Mouse (Mus musculus): ENCODE measurements at regions not wholly inside any gene's neighbourhood (a gene's known extent, or its start where the extent isn't known, plus 50 kb on each side); places are given as distances from the start of the nearest gene placed in this dataset.

DNA sequence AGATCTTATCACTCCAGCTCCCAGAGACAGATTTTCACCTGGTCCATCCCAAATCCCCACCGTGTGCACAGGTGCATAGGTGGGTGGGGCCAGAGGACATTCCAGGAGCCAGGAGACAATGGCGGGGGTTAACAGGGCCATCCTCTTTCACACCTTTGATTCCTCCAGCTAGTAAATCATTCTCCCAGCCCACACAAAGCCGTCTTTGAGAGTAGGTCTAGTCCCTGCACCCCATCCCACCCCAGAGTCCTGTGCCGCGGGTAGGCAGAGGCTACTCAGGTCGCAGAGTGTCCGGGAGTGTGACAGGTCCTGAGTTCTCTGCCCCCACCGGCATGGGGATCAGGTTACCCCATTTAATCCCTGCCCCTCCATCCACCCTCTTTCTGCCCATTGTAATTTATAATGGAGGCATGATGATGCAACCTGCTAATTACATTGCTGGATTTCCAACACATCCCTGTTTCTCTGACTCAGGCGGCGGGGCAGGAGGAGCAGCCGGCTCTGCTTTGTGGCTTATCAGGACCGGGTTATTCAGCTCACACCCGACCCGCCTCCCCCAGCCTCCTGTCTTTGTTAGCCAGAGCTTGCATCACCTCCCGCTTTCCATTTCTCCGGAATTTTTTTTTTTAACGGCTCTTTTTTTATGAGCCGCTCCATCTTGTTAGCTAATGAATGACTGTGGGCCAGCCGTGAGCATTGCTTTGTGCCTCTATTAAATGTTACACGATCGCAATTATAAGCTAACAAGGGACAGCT, 139.7 kb upstream of the 1600014C23Rik start:
- peaks cover 46% of the 10 kb centered on the region for H3K27me3 ChIP-seq (ENCODE audit: insufficient read depth, low read length)
- TF ChIP-seq CTCF (conservative IDR thresholded peaks at IDR 0.05; ENCODE audit: low read length) (no peak), POU5F1 (IDR thresholded peaks at IDR 0.05; ENCODE audit: borderline replicate concordance, low read length) (no peak), NANOG (IDR thresholded peaks at IDR 0.05; ENCODE audit: borderline replicate concordance, low read length) (no peak)
- H3K36me3 ChIP-seq (ENCODE audit: insufficient read depth, low read length): no peaks in the 10 kb centered on the region
- H3K9me3 ChIP-seq (ENCODE audit: low read length): peaks cover 3% of the 10 kb centered on the region
- H3K4me1 ChIP-seq (replicated peaks; ENCODE audit: low read depth, low read length): peaks cover 47% of the 10 kb centered on the region
- H3K4me3 ChIP-seq (replicated peaks; ENCODE audit: low read length): peak overlapping the region; percentile 21

DNA sequence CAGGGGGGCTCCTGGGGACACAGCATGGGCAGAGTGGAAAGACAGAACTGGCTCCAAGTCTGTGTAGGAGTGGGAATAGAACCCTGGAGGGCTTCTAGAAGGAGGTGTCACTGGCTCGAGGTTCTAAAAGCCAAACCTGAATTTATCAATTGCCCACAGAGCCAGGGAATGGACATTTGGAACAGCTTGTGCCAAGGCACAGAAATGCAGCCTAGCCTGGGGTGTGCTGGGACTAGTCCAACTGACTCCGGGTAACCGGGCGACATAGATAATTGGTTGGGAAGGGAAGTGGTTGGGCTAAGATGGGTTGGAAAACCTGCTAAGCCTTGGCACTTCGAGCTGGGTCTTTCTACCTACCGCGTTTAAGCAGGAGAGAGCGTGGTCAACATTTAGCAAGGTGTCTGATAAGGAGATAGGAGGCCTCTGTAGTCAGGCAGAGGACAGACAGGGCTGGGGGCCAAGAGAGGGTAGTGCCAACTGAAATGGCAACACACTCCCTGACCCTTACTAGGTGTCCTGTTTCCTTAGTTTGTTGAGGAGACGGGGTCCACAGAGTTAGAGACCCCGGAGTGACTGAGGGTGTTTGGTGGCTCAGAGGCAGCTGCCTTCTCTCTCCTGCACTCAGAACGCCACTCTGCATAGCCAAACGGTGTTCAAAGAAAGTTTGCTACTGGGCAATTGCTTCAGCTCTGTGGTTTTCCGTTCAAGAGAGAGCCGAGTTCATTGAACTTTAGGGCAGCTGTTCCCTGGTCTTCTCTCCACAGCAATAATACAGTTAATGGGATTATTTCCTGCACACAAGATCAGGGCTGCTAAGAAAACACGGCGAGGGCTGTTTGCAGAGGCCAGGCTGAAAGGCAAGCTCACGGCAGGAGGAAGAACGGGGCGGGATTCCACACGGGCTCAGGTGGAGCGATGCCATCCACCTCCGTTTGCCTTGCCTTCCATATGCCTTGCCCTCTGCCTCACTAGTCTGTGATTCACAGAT, 138.3 kb upstream of the 1600014C23Rik start:
- no peak for TF ChIP-seq NANOG (IDR thresholded peaks at IDR 0.05; ENCODE audit: borderline replicate concordance, low read length)
- TF ChIP-seq CTCF (conservative IDR thresholded peaks at IDR 0.05; ENCODE audit: low read length): no peak
- no peak for TF ChIP-seq POU5F1 (IDR thresholded peaks at IDR 0.05; ENCODE audit: borderline replicate concordance, low read length)
- Histone ChIP-seq H3K4me1 (replicated peaks; ENCODE audit: low read depth, low read length) (peaks cover 59% of the 10 kb centered on the region), H3K9me3 (ENCODE audit: low read length) (no peaks in the 10 kb centered on the region; the same call in 1 of the 2 replicates), H3K27me3 (ENCODE audit: insufficient read depth, low read length) (peaks cover 43% of the 10 kb centered on the region), H3K36me3 (ENCODE audit: insufficient read depth, low read length) (no peaks in the 10 kb centered on the region), H3K4me3 (replicated peaks; ENCODE audit: low read length) (0 out of 2 replicates have a peak overlapping the region, but pooled peaks have one; percentile 23)

DNA sequence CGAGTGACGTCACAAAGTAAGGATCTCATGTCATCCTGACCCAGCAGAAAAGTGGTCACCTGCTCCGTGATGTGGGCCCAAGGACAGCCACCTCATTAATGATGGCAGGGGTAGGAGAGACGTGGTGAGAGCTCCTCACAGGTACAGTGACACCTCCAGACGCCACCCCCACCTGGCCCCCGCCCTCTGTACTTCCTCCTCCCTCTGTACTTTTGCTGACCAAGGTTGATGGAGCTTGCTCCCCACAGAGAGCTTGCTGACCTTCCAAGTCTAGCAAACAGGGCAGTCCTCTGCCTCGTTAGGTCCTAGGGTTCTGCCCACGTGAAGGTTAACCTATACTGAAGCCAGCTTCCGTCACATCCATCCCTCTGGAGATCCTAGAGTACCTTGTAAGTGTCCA, 137.4 kb upstream of the 1600014C23Rik start:
- Histone ChIP-seq H3K9me3 (ENCODE audit: low read length) (no peaks in the 10 kb centered on the region; the same call in 1 of the 2 replicates), H3K4me1 (replicated peaks; ENCODE audit: low read depth, low read length) (peaks cover 68% of the 10 kb centered on the region), H3K36me3 (ENCODE audit: insufficient read depth, low read length) (no peaks in the 10 kb centered on the region), H3K27me3 (ENCODE audit: insufficient read depth, low read length) (peaks cover 47% of the 10 kb centered on the region), H3K4me3 (replicated peaks; ENCODE audit: low read length) (no peak overlapping the region)
- TF ChIP-seq CTCF (conservative IDR thresholded peaks at IDR 0.05; ENCODE audit: low read length): no peak
- no peak for TF ChIP-seq POU5F1 (IDR thresholded peaks at IDR 0.05; ENCODE audit: borderline replicate concordance, low read length)
- TF ChIP-seq NANOG (IDR thresholded peaks at IDR 0.05; ENCODE audit: borderline replicate concordance, low read length): no peak

DNA sequence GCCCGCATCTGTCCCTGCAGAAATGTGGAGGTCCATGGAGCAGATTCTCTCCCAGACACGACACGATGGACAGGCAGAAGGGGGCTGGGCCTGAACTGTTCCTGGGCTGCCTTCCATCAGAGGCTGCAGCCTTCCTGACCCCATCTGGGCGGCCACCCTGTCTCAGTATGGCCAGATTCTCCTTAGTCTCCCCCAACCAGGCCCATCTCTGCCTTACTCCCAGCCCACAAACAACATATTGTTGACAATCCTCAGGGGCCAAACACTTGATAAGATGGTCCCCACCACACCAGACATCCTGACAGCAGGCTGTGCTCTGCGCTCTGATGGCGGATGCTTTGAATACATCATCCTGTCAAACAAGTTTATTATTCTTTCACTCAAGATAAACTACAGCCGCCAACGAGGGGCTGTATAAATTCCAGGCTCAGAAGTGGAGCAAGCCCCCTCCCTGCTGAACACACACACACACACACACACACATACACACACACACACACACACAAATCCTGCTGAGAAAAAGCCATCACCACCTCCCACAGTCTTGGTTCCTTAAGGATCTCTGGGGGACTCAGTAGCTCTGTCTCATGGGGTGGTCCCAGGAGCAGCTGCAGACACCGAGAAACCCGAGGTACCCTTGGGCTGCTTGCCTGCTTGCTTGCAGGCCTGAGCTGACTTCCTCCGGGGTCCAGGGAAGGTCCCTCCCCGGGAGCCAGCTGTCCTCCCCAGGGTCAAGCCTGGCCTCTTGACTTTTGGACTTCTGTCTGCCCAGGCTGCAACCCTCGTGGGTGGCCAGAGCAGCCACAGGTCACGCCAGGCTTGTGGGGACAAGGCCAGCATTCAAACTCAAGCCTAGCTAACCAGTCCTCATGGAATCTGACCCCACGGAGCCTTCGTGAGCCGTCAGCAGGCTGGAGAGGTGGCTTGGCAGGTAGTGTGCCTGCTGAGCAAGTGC, 135.6 kb upstream of the 1600014C23Rik start:
- H3K36me3 ChIP-seq (ENCODE audit: insufficient read depth, low read length): no peaks in the 10 kb centered on the region
- H3K27me3 ChIP-seq (ENCODE audit: insufficient read depth, low read length): peaks cover 46% of the 10 kb centered on the region

DNA sequence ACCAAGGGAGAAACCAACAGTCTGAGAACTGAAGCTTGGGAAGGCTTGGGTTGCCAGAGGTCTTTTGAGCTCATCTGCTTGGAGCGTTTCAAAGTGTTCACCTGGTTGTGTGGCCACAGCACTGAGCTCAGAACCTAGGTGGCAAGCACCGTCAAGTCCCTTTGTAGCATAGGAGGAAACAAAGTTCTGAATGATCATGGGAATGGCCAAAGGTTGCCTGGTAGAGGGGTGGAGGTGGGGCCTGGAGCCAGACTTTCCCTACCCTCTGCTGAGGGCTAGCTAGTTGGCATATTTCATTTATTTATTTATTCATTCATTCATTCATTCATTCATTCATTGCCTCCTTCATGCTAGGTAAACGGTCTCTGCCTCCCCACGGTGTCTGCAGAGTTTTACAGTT, 134.9 kb upstream of the 1600014C23Rik start:
- H3K36me3 ChIP-seq (ENCODE audit: insufficient read depth, low read length): no peaks in the 10 kb centered on the region
- H3K9me3 ChIP-seq (ENCODE audit: low read length): no peaks in the 10 kb centered on the region; the same call in 1 of the 2 replicates
- H3K4me3 ChIP-seq (replicated peaks; ENCODE audit: low read length): no peak overlapping the region
- TF ChIP-seq POU5F1 (IDR thresholded peaks at IDR 0.05; ENCODE audit: borderline replicate concordance, low read length): no peak
- no peak for TF ChIP-seq NANOG (IDR thresholded peaks at IDR 0.05; ENCODE audit: borderline replicate concordance, low read length)
- no peak for TF ChIP-seq CTCF (conservative IDR thresholded peaks at IDR 0.05; ENCODE audit: low read length)
- H3K27me3 ChIP-seq (ENCODE audit: insufficient read depth, low read length): peaks cover 45% of the 10 kb centered on the region
- H3K4me1 ChIP-seq (replicated peaks; ENCODE audit: low read depth, low read length): peaks cover 65% of the 10 kb centered on the region

More for the DNA sequence above, 135.6 kb upstream of the 1600014C23Rik start:
- Histone ChIP-seq H3K9me3 (ENCODE audit: low read length) (no peaks in the 10 kb centered on the region; the same call in 1 of the 2 replicates), H3K4me1 (replicated peaks; ENCODE audit: low read depth, low read length) (peaks cover 66% of the 10 kb centered on the region), H3K4me3 (replicated peaks; ENCODE audit: low read length) (no peak overlapping the region)
- no peak for TF ChIP-seq NANOG (IDR thresholded peaks at IDR 0.05; ENCODE audit: borderline replicate concordance, low read length)
- no peak for TF ChIP-seq CTCF (conservative IDR thresholded peaks at IDR 0.05; ENCODE audit: low read length)
- no peak for TF ChIP-seq POU5F1 (IDR thresholded peaks at IDR 0.05; ENCODE audit: borderline replicate concordance, low read length)

DNA sequence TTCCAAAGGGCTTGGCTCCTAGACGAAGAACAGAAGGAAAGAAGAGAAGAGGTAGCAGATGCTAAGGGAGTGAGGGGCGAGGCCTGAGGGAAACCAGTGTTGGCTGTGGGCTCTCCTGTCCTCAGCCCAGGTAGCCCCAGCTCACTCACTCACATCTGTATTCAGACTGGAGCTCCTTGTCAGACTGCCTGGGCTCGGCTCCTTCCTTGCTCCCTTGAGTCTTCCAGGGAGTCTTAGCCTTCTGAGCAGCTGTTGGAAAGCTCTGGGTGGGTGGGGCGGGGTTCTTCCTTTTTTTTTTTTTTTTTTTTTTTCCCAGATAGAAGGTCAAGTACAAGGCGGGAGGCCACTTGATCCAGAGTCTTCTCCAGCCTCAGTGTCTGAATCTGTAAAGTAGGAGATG, 134.1 kb upstream of the 1600014C23Rik start:
- H3K27me3 ChIP-seq (ENCODE audit: insufficient read depth, low read length): peaks cover 39% of the 10 kb centered on the region
- no peaks in the 10 kb centered on the region for H3K36me3 ChIP-seq (ENCODE audit: insufficient read depth, low read length)
- no peak overlapping the region for H3K4me3 ChIP-seq (replicated peaks; ENCODE audit: low read length)
- H3K9me3 ChIP-seq (ENCODE audit: low read length): no peaks in the 10 kb centered on the region; the same call in 1 of the 2 replicates
- TF ChIP-seq POU5F1 (IDR thresholded peaks at IDR 0.05; ENCODE audit: borderline replicate concordance, low read length) (no peak), NANOG (IDR thresholded peaks at IDR 0.05; ENCODE audit: borderline replicate concordance, low read length) (no peak), CTCF (conservative IDR thresholded peaks at IDR 0.05; ENCODE audit: low read length) (no peak)
- H3K4me1 ChIP-seq (replicated peaks; ENCODE audit: low read depth, low read length): peaks cover 59% of the 10 kb centered on the region

DNA sequence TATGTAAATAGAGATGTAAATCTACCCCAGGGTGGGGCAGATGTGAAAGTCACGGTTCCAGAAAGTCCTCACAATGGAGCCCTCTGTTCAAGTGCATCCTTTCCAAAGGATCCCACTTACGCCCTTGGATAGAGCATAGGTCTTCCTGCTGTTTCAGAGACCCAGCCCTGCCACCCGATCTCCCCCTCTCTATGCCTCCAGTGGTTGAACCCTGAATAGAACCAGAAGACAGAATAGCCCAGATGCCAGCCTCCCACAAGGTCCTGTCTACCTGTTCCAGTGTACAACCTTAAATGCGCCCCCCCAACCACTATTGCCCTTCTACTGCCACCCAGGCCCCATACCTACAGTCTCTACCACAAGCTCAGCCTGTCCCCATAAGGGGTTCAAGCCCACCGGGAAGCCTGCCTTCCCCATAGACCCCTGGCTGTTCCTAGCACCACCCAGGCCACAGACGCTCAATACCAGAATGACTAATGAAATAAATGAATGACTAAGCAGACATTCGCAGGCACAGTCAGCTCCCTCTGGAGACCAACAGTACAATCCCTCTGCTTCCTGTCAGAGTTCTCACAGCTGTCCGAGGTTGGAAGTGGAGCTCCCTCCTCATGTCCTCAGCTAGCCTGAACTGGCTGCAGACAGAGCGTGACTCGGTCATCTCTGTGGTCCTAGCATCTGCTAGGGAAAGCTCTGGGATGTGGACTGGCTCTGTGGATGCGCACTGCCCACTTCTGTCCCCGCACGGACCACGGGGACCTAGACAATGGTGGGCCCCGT, 133.4 kb upstream of the 1600014C23Rik start:
- Histone ChIP-seq H3K4me3 (replicated peaks; ENCODE audit: low read length) (no peak overlapping the region), H3K27me3 (ENCODE audit: insufficient read depth, low read length) (peaks cover 33% of the 10 kb centered on the region), H3K4me1 (replicated peaks; ENCODE audit: low read depth, low read length) (peaks cover 53% of the 10 kb centered on the region), H3K36me3 (ENCODE audit: insufficient read depth, low read length) (no peaks in the 10 kb centered on the region), H3K9me3 (ENCODE audit: low read length) (no peaks in the 10 kb centered on the region; the same call in 1 of the 2 replicates)
- TF ChIP-seq NANOG (IDR thresholded peaks at IDR 0.05; ENCODE audit: borderline replicate concordance, low read length) (no peak), CTCF (conservative IDR thresholded peaks at IDR 0.05; ENCODE audit: low read length) (no peak), POU5F1 (IDR thresholded peaks at IDR 0.05; ENCODE audit: borderline replicate concordance, low read length) (no peak)
